Mouse (Mus musculus): ENCODE data around the gene Tmprss12. TPM values are rescaled to one million over a fixed set of nuclear protein-coding genes. Genes with fewer than 3 reads are reported as not detected.
"Not testable (repeated sequence)": the region's sequence is repeated elsewhere in the genome, so short reads cannot be mapped to it uniquely, and the experiment has no call there.

Tmprss12 gene
- polyA plus RNA-seq, 1 experiment from 2014 or later = not detected

- H3K27ac ChIP-seq (ENCODE audit: low read length) = no peak overlapping the region
- no peaks in the 10 kb centered on the region for H3K27me3 ChIP-seq (replicated peaks; ENCODE audit: control insufficient read depth, insufficient read depth, low read length)
- H3K9ac ChIP-seq (ENCODE audit: low read depth, low read length) = no peak overlapping the region
- no peaks in the 10 kb centered on the region for H3K4me1 ChIP-seq (ENCODE audit: control insufficient read depth, insufficient read depth, low read length)
- no peak for ATAC-seq
- H3K36me3 ChIP-seq (ENCODE audit: control insufficient read depth, insufficient read depth, low read length) = no peaks in the 10 kb centered on the region
- H3K9me3 ChIP-seq (ENCODE audit: control insufficient read depth, low read length) = no peaks in the 10 kb centered on the region
- WGBS = 90% methylated on average over 5 of the region's 5 CpGs
- H3K4me3 ChIP-seq (ENCODE audit: low read length) = no peak overlapping the region
- no peak overlapping the region for H3K4me2 ChIP-seq (ENCODE audit: low read depth, low read length)
Observed at GRCm38 (mm10) chr15:100297856-100298255, 17.2 kb downstream of the Tmprss12 start.

GRCm38 (mm10) chr15:100300499-100300898 lies 19.9 kb downstream of the Tmprss12 start:
- H3K27me3 ChIP-seq (replicated peaks; ENCODE audit: control insufficient read depth, insufficient read depth, low read length) = no peaks in the 10 kb centered on the region
- no peaks in the 10 kb centered on the region for H3K9me3 ChIP-seq (ENCODE audit: control insufficient read depth, low read length)
- no peak overlapping the region for H3K4me3 ChIP-seq (ENCODE audit: low read length)
- no peak for ATAC-seq
- no peaks in the 10 kb centered on the region for H3K4me1 ChIP-seq (ENCODE audit: control insufficient read depth, insufficient read depth, low read length)
- no peaks in the 10 kb centered on the region for H3K36me3 ChIP-seq (ENCODE audit: control insufficient read depth, insufficient read depth, low read length)
- no peak overlapping the region for H3K9ac ChIP-seq (ENCODE audit: low read depth, low read length)
- H3K4me2 ChIP-seq (ENCODE audit: low read depth, low read length) = no peak overlapping the region
- WGBS = 69% methylated on average over 6 of the region's 6 CpGs
- H3K27ac ChIP-seq (ENCODE audit: low read length) = no peak overlapping the region

- Histone ChIP-seq H3K36me3 (ENCODE audit: control insufficient read depth, insufficient read depth, low read length) (no peaks in the 10 kb centered on the region), H3K4me1 (ENCODE audit: control insufficient read depth, insufficient read depth, low read length) (no peaks in the 10 kb centered on the region), H3K27ac (ENCODE audit: low read length) (no peak overlapping the region), H3K27me3 (replicated peaks; ENCODE audit: control insufficient read depth, insufficient read depth, low read length) (no peaks in the 10 kb centered on the region), H3K4me3 (ENCODE audit: low read length) (no peak overlapping the region), H3K9me3 (ENCODE audit: control insufficient read depth, low read length) (no peaks in the 10 kb centered on the region), H3K4me2 (ENCODE audit: low read depth, low read length) (no peak overlapping the region), H3K9ac (ENCODE audit: low read depth, low read length) (no peak overlapping the region)
- 84% methylated on average over 15 of the region's 15 CpGs for WGBS
- ATAC-seq = no peak
Observed at GRCm38 (mm10) chr15:100301556-100301955, 20.9 kb downstream of the Tmprss12 start.

- Histone ChIP-seq H3K9ac (ENCODE audit: low read depth, low read length) (no peak overlapping the region), H3K4me3 (ENCODE audit: low read length) (peak overlapping the region; percentile 56; the same call in 1 of the 2 replicates), H3K27me3 (replicated peaks; ENCODE audit: control insufficient read depth, insufficient read depth, low read length) (no peaks in the 10 kb centered on the region), H3K9me3 (ENCODE audit: control insufficient read depth, low read length) (no peaks in the 10 kb centered on the region), H3K4me2 (ENCODE audit: low read depth, low read length) (peak overlapping the region; percentile 86), H3K27ac (ENCODE audit: low read length) (peak overlapping the region; percentile 90), H3K4me1 (ENCODE audit: control insufficient read depth, insufficient read depth, low read length) (no peaks in the 10 kb centered on the region), H3K36me3 (ENCODE audit: control insufficient read depth, insufficient read depth, low read length) (no peaks in the 10 kb centered on the region)
- 49% methylated on average over 8 of the region's 8 CpGs for WGBS
- ATAC-seq = no peak
Observed at GRCm38 (mm10) chr15:100303428-100304018, 22.9 kb downstream of the Tmprss12 start.

- Histone ChIP-seq H3K4me3 (ENCODE audit: low read length) (peak within 1 kb of the TSS; percentile 56), H3K4me2 (ENCODE audit: low read depth, low read length) (peak within 1 kb of the TSS; percentile 86), H3K27ac (ENCODE audit: low read length) (peak within 1 kb of the TSS; percentile 90), H3K36me3 (ENCODE audit: control insufficient read depth, insufficient read depth, low read length) (no peaks in the 10 kb centered on the region), H3K4me1 (ENCODE audit: control insufficient read depth, insufficient read depth, low read length) (no peaks in the 10 kb centered on the region), H3K9ac (ENCODE audit: low read depth, low read length) (peak within 1 kb of the TSS; percentile 68), H3K27me3 (replicated peaks; ENCODE audit: control insufficient read depth, insufficient read depth, low read length) (no peaks in the 10 kb centered on the region), H3K9me3 (ENCODE audit: control insufficient read depth, low read length) (no peaks in the 10 kb centered on the region)
- 3% methylated on average over 17 of the region's 30 CpGs for WGBS
- peak; percentile 78 for ATAC-seq
Observed at GRCm38 (mm10) chr15:100304019-100304991, 23.7 kb downstream of the Tmprss12 start, which contains the start of gene Mettl7a1. TSS of gene Mettl7a1 (plus strand) at chr15:100304140.

GRCm38 (mm10) chr15:100306201-100306600 lies 25.6 kb downstream of the Tmprss12 start:
- no peak for ATAC-seq
- Histone ChIP-seq H3K27ac (ENCODE audit: low read length) (no peak overlapping the region), H3K4me3 (ENCODE audit: low read length) (no peak overlapping the region), H3K27me3 (replicated peaks; ENCODE audit: control insufficient read depth, insufficient read depth, low read length) (no peaks in the 10 kb centered on the region), H3K9ac (ENCODE audit: low read depth, low read length) (no peak overlapping the region), H3K36me3 (ENCODE audit: control insufficient read depth, insufficient read depth, low read length) (no peaks in the 10 kb centered on the region), H3K4me1 (ENCODE audit: control insufficient read depth, insufficient read depth, low read length) (no peaks in the 10 kb centered on the region), H3K9me3 (ENCODE audit: control insufficient read depth, low read length) (no peaks in the 10 kb centered on the region), H3K4me2 (ENCODE audit: low read depth, low read length) (no peak overlapping the region)
- 74% methylated on average over 2 of the region's 2 CpGs for WGBS

- not testable (repeated sequence) for ATAC-seq; H3K9me3 ChIP-seq (ENCODE audit: control insufficient read depth, low read length); H3K27me3 ChIP-seq (replicated peaks; ENCODE audit: control insufficient read depth, insufficient read depth, low read length); H3K4me1 ChIP-seq (ENCODE audit: control insufficient read depth, insufficient read depth, low read length); H3K9ac ChIP-seq (ENCODE audit: low read depth, low read length); H3K36me3 ChIP-seq (ENCODE audit: control insufficient read depth, insufficient read depth, low read length); H3K4me2 ChIP-seq (ENCODE audit: low read depth, low read length); H3K4me3 ChIP-seq (ENCODE audit: low read length); H3K27ac ChIP-seq (ENCODE audit: low read length)
- WGBS = 36% methylated on average over 11 of the region's 11 CpGs
Observed at GRCm38 (mm10) chr15:100307438-100308096, 26.9 kb downstream of the Tmprss12 start.

- Histone ChIP-seq H3K9me3 (ENCODE audit: control insufficient read depth, low read length) (no peaks in the 10 kb centered on the region), H3K36me3 (ENCODE audit: control insufficient read depth, insufficient read depth, low read length) (no peaks in the 10 kb centered on the region), H3K4me2 (ENCODE audit: low read depth, low read length) (no peak overlapping the region), H3K4me3 (ENCODE audit: low read length) (no peak overlapping the region), H3K27ac (ENCODE audit: low read length) (no peak overlapping the region; the same call in 1 of the 2 replicates), H3K27me3 (replicated peaks; ENCODE audit: control insufficient read depth, insufficient read depth, low read length) (no peaks in the 10 kb centered on the region), H3K9ac (ENCODE audit: low read depth, low read length) (no peak overlapping the region), H3K4me1 (ENCODE audit: control insufficient read depth, insufficient read depth, low read length) (no peaks in the 10 kb centered on the region)
- ATAC-seq = no peak
- WGBS = 52% methylated on average over 2 of the region's 2 CpGs
Observed at GRCm38 (mm10) chr15:100312346-100312745, 31.7 kb downstream of the Tmprss12 start.
